Mouse (Mus musculus) cerebellum, postnatal 4 days (tissue): ENCODE measurements at regions not wholly inside any gene's neighbourhood (a gene's known extent, or its start where the extent isn't known, plus 50 kb on each side); places are given as distances from the start of the nearest gene placed in this dataset.

Source experiments
- DNase-seq, 2 experiments: peaks; one replicate each; pipeline ENCODE4 v3.0.0; 2022; ENCODE audit warnings: low spot score in 2 of 2, mixed read lengths in 1 of 2

DNA sequence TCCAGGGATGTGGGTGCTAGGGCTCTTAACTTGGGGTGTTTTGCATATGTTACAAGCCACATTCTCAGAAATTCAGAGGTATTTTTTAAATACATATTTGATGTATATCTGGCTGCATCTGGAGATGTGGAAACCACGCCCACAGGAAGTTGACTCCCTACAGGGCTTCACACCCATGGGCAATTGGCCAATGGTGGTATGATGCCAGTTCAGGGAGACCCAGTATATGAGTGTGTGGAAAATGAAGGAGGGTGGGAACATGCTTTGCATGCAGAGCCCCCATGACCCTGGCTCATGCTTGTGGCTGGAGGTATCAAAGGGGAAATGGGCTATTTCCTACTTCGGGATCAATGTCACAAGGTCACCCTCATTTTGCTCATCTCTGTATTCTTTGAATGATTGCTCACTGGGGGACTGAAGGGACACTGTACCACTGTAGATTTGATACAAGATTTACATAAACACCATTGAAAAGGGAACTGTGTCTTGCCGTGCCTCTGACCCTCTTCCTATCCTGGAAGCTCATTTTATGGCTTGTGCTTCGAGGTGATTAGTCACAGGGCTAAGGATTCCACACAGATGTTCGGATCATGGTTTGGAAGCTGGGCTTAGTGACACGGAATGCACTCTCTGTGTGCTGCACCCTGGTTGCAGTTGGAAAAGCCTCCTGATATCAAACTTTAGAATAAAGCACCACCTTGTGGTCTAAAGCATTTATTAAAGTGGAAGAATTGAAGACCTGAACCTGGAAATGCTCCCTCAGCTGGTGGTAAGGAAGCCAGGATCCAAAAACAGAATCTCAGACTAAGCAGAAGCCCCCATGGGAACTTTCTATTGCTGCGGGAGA, 56.8 kb upstream of the Edn1 start:
- peak in 1 of 2 experiments; percentile 2 for DNase-seq

DNA sequence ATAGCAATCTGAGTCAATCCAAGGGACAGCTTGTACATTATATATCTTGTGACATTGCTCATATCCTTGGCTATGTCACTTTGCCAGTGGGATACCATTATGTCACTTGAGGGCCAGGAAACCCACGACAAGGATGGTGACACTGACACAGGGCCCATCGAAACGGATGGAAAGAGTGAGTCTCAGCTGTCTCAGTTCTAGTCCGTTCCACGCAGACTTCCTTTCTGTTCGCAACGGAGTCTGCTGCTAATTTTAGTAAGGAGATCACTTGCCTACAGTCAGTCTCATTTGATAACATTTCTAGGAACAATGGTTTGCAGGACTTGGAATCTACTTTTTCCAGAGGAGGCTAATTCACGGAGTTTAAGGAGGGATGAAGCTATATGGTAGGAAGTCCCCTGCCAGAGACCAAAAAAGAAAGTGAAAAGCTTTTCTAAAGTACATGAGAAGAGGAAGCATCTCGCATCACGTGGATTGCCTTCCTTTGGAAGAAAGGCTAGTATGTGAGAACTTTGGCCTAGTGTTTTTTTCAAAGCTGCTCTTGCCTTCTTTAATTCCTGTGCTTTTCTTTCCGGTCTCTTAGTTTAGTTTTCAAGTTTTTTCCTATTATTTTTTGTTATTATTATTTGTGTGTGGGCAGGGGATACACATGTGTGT, 55.4 kb upstream of the Edn1 start:
- DNase-seq = no peak
